Mouse (Mus musculus) neural tube, embryonic 14.5 days (tissue): ENCODE results near the gene Smg8. TPM values are rescaled to one million over a fixed set of nuclear protein-coding genes. Genes with fewer than 3 reads are reported as not detected.
"Not testable (repeated sequence)": the region's sequence is repeated elsewhere in the genome, so short reads cannot be mapped to it uniquely, and the experiment has no call there.

Source experiments
- ATAC-seq: fragments of 200-750 bp; cut with Nextera tagmentation; 2 replicates; pipeline ENCODE4 v1.8.0; 2017; ENCODE audit warnings: low read depth, mild to moderate bottlenecking, moderate TSS enrichment, moderate library complexity
- H3K27ac ChIP-seq: fragments of 300-500 bp; sonication (generic); 2 replicates; pipeline ENCODE4 v1.5.1; 2014; ENCODE audit warnings: low read depth, mild to moderate bottlenecking, control low read depth, low read length, moderate library complexity, mixed read lengths
- H3K27me3 ChIP-seq: fragments of 300-500 bp; sonication (generic); 2 replicates; pipeline ENCODE4 v1.6.1; 2014; ENCODE audit warnings: low read length; ENCODE audit not compliant: control insufficient read depth, insufficient read depth
- H3K36me3 ChIP-seq: fragments of 300-500 bp; sonication (generic); 2 replicates; pipeline ENCODE4 v1.6.1; 2014; ENCODE audit warnings: low read length, mixed read lengths; ENCODE audit not compliant: control insufficient read depth, insufficient read depth
- H3K4me1 ChIP-seq: fragments of 300-500 bp; sonication (generic); 2 replicates; pipeline ENCODE4 v1.6.1; 2014; ENCODE audit warnings: low read length; ENCODE audit not compliant: control insufficient read depth, insufficient read depth
- H3K4me2 ChIP-seq: fragments of 300-500 bp; sonication (generic); 2 replicates; pipeline ENCODE4 v1.6.1; 2014; ENCODE audit warnings: mild to moderate bottlenecking, low read depth, low read length, control low read depth
- H3K4me3 ChIP-seq: fragments of 300-500 bp; sonication (generic); 2 replicates; pipeline ENCODE4 v1.5.1; 2014; ENCODE audit warnings: low read depth, low read length, control low read depth, mixed read lengths
- H3K9ac ChIP-seq: fragments of 300-500 bp; sonication (generic); replicated peaks from 2 replicates; pipeline ENCODE4 v1.6.1; 2014; ENCODE audit warnings: low read depth, mild to moderate bottlenecking, control low read depth, low read length, mixed read lengths
- H3K9me3 ChIP-seq: fragments of 300-500 bp; sonication (generic); 2 replicates; pipeline ENCODE4 v1.6.1; 2016; ENCODE audit warnings: low read length; ENCODE audit not compliant: control insufficient read depth
- WGBS: fragments of 180-500 bp; shearing (Covaris S2); extraction: QIAGEN DNeasy Blood & Tissue Kit; methylation state at CpG from one replicate; pipeline ENCODE4 v1.1.7; 2014; 5-methylcytosine and 5-hydroxymethylcytosine counted together
- polyA plus RNA-seq: library from polyadenylated mRNA; unstranded; fragments of >200 nt; fragmentation: Nextera tagmentation; extraction: Ambion mirVana; gene quantifications from 2 replicates; pipeline ENCODE4 v1.2.1, GENCODE M21; 2014

Gene Smg8
- polyA plus RNA-seq, 1 experiment from 2014 or later = 23.2 TPM

DNA sequence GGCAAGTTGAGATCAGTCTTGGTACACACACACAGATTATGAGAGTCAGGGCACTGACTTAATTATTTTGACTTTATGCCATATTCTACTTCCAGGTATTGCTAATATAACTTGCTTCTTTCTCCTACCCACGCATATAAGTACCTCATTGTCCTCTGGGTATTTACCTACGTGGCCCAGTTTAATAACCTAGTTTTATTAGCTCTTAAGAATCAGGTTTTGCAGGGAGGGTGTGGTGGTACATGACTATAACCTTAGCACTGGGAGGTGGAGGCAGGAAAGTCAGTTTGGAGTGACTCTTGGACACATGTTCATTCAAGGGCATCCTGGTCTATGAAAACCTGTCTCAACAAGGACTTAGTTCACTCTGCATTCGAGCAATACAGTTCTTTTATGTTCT, 24.5 kb downstream of the Smg8 start:
- peaks cover 31% of the 10 kb centered on the region for H3K36me3 ChIP-seq
- H3K9ac ChIP-seq = no peak overlapping the region
- no peak overlapping the region for H3K4me3 ChIP-seq
- no peaks in the 10 kb centered on the region for H3K4me1 ChIP-seq
- ATAC-seq = no peak
- no peak overlapping the region for H3K27ac ChIP-seq
- no peaks in the 10 kb centered on the region for H3K9me3 ChIP-seq
- 70% methylated on average over 3 of the region's 3 CpGs for WGBS
- no peaks in the 10 kb centered on the region for H3K27me3 ChIP-seq
- H3K4me2 ChIP-seq = no peak overlapping the region

DNA sequence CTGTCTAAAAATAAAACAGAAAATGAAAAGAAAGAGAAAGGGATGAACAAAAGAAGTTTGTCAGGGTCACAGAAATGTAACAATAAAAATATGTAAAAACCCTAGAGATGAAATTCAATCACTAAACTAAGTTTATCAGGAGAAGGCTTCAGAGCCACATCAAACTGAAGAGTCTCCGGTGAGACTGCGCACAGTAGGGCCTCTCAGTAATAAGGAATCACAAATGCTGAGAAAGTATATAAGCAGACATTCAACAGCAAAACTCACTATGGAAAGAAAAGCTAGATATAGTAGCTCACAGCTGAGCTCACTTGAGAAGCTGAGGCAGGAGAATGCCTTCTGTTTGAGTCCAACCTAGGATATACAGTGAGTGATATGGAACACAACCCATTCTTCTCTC, 26.2 kb downstream of the Smg8 start:
- Histone ChIP-seq H3K27ac (no peak overlapping the region), H3K4me2 (no peak overlapping the region), H3K27me3 (no peaks in the 10 kb centered on the region), H3K9ac (no peak overlapping the region), H3K4me1 (no peaks in the 10 kb centered on the region), H3K4me3 (no peak overlapping the region), H3K9me3 (no peaks in the 10 kb centered on the region), H3K36me3 (peaks cover 45% of the 10 kb centered on the region)
- 97% methylated on average over 2 of the region's 2 CpGs for WGBS
- no peak for ATAC-seq

DNA sequence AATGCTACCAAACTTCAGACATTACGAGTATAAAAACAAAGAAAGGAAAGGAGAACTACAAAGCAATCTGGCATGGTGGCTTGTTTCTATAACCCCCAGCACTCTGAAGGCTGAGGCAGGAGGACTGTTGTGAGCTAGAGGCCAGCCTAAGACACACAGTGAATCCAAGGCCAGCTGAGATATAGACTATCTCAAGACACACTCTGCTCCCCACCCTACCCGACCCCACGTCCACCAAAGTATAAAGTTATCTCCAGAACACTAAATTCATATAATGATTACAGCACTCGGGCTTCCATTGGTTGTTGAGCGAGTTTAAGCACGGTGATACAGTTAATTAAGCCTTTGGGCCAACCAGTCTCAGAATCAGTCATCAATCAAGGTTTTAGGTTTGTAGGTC, 30.3 kb downstream of the Smg8 start:
- Histone ChIP-seq H3K27ac (no peak overlapping the region), H3K9ac (no peak overlapping the region), H3K27me3 (no peaks in the 10 kb centered on the region), H3K4me2 (no peak overlapping the region), H3K9me3 (no peaks in the 10 kb centered on the region), H3K36me3 (peaks cover 65% of the 10 kb centered on the region), H3K4me3 (no peak overlapping the region), H3K4me1 (no peaks in the 10 kb centered on the region)
- ATAC-seq = no peak
- WGBS = 92% methylated on average over 6 of the region's 6 CpGs

DNA sequence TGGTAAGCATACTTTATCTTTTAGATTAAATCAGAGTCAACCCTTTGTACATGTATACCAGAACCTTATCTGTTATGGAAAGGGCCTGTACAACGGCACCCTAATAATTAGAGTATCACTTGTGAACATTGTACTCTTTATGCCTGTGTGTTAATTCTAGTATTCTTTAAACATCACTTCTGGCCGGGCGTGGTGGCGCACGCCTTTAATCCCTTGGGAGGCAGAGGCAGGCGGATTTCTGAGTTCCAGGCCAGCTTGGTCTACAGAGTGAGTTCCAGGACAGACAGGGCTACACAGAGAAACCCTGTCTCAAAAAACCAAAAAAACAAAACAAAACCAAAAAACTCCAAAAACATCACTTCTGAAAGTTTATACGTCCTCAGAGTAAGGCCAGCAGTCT, 37.7 kb downstream of the Smg8 start:
- H3K9ac ChIP-seq, H3K27me3 ChIP-seq, H3K4me2 ChIP-seq, H3K27ac ChIP-seq, ATAC-seq, H3K4me3 ChIP-seq, H3K9me3 ChIP-seq, H3K4me1 ChIP-seq: not testable (repeated sequence)
- 93% methylated on average over 7 of the region's 7 CpGs for whole genome bisulfite sequencing
- H3K36me3 ChIP-seq = peaks cover 61% of the 10 kb centered on the region

DNA sequence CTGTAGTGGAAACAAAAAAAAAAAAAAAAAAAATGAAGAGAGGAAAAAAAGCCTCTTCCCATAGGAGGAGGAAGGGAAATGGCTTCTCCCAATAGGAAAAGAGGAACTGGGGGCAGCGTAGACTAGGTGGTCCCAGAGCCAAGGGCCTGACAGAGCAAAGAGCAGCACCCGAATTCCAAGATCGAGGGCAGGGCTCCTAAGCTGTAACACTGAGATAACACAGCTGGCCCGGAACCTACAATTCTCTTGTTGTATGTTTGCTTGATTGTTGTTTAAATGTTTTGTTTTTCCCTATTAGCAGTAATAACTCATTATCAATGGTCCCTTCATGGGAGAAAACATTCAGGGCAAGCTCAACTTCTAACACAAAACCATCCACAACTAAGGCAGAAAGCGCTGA, 39.6 kb downstream of the Smg8 start:
- 90% methylated on average over 5 of the region's 5 CpGs for WGBS
- Histone ChIP-seq H3K9ac (no peak overlapping the region), H3K4me2 (no peak overlapping the region), H3K27ac (no peak overlapping the region), H3K4me1 (no peaks in the 10 kb centered on the region), H3K36me3 (peaks cover 51% of the 10 kb centered on the region), H3K27me3 (no peaks in the 10 kb centered on the region), H3K4me3 (no peak overlapping the region), H3K9me3 (no peaks in the 10 kb centered on the region)
- no peak for ATAC-seq

DNA sequence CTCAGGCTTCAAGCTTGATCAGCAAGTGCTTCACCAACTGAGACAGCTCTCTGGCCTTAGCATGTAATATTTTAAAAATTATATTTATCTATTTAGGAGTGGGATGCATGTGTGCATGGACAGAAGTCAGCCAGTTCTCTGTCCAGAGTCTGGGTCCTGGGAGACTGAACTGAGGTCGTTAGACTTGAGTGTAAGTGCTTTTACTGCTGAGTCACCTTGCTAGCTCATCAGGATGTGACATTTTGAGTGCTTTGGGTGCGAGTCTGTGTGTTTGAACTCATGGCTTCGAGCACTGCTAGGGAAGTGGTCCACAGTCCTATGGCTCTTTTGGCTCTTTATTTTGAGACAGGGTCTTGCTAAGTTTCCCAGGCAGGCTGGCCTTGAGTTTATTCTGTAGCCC, 43.5 kb downstream of the Smg8 start:
- 91% methylated on average over 3 of the region's 3 CpGs for WGBS

DNA sequence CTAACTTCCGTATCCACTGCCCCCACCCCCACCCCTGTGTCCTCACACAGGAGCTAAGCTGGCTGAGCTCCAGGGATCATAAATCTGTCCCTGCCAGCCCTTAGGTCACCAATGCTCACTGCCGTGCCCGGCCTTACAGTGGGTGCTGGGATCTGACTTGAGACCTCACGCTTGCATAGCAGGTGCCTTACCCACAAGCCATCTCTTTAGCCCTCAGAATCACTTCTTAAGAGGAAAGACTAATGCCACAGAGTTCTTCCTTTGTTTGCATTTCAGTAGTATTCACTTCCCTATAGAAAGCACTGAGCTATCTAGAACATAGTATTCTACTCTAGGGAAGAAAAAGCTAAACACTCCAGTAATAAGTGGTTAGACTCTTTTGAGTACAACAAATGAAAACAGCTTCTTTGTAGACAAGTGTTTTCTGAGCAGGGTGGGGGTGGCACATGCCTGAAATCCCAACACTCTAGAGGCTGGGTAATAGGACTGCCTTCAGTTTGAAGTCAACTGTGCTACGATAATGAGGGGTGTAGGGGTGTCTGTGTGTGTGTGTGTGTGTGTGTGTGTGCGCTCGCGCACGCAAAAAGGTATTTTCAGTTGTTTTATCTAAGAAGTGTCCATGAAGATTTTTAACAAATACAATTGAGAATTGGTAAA, 47.1 kb downstream of the Smg8 start:
- Histone ChIP-seq H3K27ac (no peak overlapping the region), H3K9ac (no peak overlapping the region), H3K4me1 (no peaks in the 10 kb centered on the region), H3K27me3 (no peaks in the 10 kb centered on the region), H3K36me3 (peaks cover 52% of the 10 kb centered on the region), H3K9me3 (no peaks in the 10 kb centered on the region), H3K4me3 (no peak overlapping the region), H3K4me2 (no peak overlapping the region)
- 61% methylated on average over 9 of the region's 9 CpGs for WGBS
- ATAC-seq = no peak

More for the DNA sequence above, 43.5 kb downstream of the Smg8 start:
- H3K4me1 ChIP-seq = no peaks in the 10 kb centered on the region
- H3K4me2 ChIP-seq = no peak overlapping the region
- H3K4me3 ChIP-seq = no peak overlapping the region
- no peaks in the 10 kb centered on the region for H3K27me3 ChIP-seq
- no peak for ATAC-seq
- H3K36me3 ChIP-seq = peaks cover 49% of the 10 kb centered on the region
- H3K9me3 ChIP-seq = no peaks in the 10 kb centered on the region
- H3K27ac ChIP-seq = no peak overlapping the region
- no peak overlapping the region for H3K9ac ChIP-seq

DNA sequence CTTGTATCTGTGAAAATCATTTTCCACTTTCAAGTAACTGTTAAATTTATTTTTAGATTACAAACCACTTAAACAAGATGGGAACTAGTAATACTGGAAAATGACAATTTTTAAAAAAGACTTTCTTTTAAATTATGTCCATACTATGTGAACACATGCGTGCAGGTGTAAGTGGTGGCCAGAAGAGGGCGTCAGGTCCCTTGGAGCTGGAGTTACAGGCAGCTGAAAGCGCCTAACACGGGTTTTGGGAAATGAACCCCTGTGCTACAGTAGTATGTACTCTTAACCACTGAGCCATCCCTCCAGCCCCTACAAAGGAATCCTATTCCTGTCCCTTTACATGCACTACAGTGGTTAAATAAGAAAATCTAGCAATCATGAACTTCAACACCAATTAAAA, 50.4 kb downstream of the Smg8 start:
- no peak overlapping the region for H3K4me2 ChIP-seq
- WGBS = 72% methylated on average over 4 of the region's 4 CpGs
- no peak for ATAC-seq
- H3K27ac ChIP-seq = no peak overlapping the region
- no peaks in the 10 kb centered on the region for H3K27me3 ChIP-seq
- no peak overlapping the region for H3K9ac ChIP-seq
- no peaks in the 10 kb centered on the region for H3K9me3 ChIP-seq
- no peaks in the 10 kb centered on the region for H3K4me1 ChIP-seq
- peaks cover 50% of the 10 kb centered on the region for H3K36me3 ChIP-seq
- H3K4me3 ChIP-seq = no peak overlapping the region

DNA sequence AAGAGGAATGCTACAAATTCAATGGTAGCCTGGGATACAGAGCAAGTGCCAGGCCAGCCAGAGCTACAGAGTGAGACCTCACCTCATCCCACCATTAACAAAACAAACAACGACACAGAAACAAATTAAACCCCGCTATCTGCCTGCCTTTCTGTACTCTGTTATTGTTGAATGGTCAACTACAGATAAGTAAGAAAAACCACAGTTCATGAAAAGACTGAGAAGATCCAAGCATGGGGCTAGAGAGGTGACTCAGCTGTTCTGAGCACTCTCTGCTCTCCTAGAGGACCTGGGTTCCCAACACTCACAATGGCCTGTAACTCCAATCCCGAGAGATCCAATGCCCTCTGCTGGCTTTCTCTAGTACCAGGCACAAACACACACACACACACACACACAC, 58.4 kb downstream of the Smg8 start:
- no peaks in the 10 kb centered on the region for H3K27me3 ChIP-seq
- no peak overlapping the region for H3K9ac ChIP-seq
- no peak for ATAC-seq
- no peak overlapping the region for H3K4me3 ChIP-seq
- no peak overlapping the region for H3K27ac ChIP-seq
- peaks cover 3% of the 10 kb centered on the region; the same call in 1 of the 2 replicates for H3K36me3 ChIP-seq
- H3K4me2 ChIP-seq = no peak overlapping the region
- 89% methylated on average over 3 of the region's 3 CpGs for WGBS
- H3K4me1 ChIP-seq = no peaks in the 10 kb centered on the region
- no peaks in the 10 kb centered on the region for H3K9me3 ChIP-seq
